Mouse (Mus musculus): ENCODE data around the gene Tpsb2. TPM values are rescaled to one million over a fixed set of nuclear protein-coding genes. Genes with fewer than 3 reads are reported as not detected.
A peak's percentile ranks its signal among the peaks of the same experiment; 100 is the strongest.

Gene Tpsb2
- polyA plus RNA-seq, 1 experiment = not detected

DNA sequence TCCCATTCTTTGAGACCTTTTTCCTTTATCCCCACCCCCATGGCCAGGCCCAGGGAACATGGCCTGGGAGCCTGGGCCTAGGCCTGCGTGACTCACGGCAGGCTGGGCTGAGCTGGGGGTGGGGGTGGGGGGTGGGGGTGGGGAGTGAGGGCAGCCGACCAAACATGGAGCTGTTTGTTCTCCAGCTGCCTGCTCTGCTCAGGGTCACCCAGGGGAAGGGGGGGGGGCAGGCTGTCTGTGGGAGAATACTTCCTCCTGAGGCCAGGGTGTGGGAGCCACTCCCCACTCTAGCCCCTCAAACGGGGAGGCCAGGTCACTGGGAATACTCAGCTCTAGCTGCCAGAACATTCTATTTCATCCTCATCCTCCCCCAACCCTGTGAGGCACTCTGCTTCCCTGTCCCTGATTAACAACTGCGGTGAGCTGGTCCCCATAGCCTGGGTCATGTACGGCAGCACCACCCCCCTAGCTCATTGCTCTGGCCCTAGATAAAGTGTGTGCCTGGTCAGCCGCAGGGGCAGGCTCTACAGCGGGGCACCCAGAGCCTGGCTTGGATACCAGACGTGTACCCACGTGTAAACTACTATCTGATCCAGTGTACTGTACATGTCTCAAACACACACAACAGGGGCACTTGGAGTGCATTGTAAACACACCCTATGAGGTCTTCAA is 39.3 kb downstream of the Tpsb2 start:
- DNase-seq (ENCODE audit: extremely low spot score in 1 of 2, low spot score in 1 of 2) = no peak

DNA sequence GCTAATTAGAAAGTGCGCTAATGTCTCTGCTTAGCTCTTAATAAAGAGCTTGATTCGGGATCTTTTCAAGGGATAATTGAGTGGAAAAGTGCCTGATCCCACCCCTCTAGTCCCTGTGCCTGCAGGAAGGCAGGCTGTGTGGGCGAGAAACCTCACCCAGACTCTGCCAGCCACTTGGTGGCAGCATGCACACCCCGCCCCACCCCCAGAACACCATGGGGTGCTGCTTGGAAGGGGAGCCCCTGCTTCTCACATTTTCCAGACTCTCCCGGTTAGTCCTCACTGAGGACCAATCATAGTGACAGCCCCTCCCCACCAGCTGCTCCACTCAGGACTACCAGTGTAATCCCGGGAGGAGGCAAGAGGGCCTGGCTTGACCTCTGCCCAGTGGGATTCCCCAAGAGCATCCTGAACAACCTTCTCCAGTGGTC is 39.9 kb downstream of the Tpsb2 start:
- DNase-seq (ENCODE audit: extremely low spot score in 1 of 2, low spot score in 1 of 2) = peak; percentile 42 to 70

DNA sequence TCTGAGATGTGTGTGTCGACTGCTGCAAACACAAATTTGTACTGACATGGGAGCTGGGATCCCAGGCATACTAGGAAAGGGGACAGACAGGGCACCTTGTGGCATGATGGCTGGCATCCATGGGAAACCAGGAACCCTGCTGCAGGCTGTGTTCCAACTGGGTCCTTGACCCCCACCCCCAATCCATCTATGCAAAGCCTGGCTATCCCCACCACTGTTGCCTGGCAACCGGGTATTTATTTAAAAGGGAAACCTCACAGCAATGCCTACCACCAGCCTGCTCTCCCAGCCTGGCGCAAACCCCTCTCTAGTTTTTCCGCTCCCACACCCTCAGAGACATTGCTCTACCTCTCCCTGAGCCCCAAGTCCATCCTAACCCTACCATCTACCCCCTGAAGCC is 41.2 kb downstream of the Tpsb2 start:
- peak in 1 of 2 experiments; percentile 32 for DNase-seq (ENCODE audit: extremely low spot score in 1 of 2, low spot score in 1 of 2)

DNA sequence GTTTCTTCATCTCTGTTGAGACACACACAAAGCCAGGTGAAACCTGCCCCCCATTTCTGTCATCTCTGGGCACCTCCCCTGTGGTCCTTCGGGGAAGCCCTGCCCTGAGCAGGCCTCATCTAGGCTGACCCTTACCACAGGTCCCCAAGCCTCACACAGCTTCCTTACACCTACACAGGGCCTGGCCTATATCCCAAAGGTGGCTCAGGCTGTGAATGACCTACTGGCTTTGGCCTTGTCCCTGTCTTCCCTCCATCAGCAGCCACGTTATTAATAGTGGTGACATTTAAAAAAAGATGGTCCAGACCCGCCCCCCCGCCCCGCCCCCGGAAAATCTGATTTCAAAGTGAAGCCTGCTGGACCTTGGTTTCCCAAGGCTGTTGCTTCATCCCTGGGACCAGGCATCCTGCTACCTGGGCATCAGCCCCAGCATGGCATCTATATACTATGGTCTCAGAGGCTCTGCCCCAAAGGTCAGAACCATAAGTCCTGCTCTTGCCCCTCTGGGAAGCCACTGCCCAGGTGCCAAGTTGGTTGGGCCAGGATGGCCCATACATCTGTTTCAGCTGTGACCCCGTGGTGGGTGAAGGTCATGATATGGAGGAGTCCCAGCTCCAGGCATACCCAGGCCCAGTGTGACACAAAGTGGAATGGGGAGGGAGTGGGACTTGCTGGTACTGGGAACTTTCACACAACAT is 42.3 kb downstream of the Tpsb2 start:
- no peak for DNase-seq (ENCODE audit: extremely low spot score in 1 of 2, low spot score in 1 of 2)

GRCm38 (mm10) chr17:25409621-25410020 is 43.5 kb downstream of the Tpsb2 start:
- DNase-seq (ENCODE audit: extremely low spot score in 1 of 2, low spot score in 1 of 2) = no peak

- no peak for DNase-seq (ENCODE audit: extremely low spot score in 1 of 2, low spot score in 1 of 2)
These were observed 44.1 kb downstream of the Tpsb2 start for GRCm38 (mm10) chr17:25410180-25410579.

DNA sequence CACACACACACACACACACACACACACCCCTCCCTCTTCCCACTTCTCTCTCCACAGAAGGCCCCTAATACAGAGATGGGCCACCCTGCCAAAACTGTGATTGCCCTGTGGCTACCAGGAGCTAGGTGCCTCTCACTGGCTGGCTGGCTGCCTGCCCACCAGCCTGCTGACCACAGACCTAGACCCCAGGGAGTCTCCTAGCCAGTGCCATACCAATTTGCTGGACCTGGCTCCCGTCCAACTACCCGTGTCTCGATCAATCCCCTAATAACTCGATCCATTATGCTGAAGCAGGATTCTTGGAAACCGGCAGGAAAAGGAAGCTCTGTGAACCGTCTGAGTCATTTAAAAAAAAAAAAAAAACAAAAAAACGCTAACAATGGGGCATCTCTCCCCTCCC is 44.7 kb downstream of the Tpsb2 start:
- DNase-seq (ENCODE audit: extremely low spot score in 1 of 2, low spot score in 1 of 2) = no peak

GRCm38 (mm10) chr17:25411251-25411650 is 45.1 kb downstream of the Tpsb2 start:
- peak in 1 of 2 experiments; percentile 67 for DNase-seq (ENCODE audit: extremely low spot score in 1 of 2, low spot score in 1 of 2)

GRCm38 (mm10) chr17:25414209-25414608 is 48.1 kb downstream of the Tpsb2 start:
- no peak for DNase-seq (ENCODE audit: extremely low spot score in 1 of 2, low spot score in 1 of 2)

DNA sequence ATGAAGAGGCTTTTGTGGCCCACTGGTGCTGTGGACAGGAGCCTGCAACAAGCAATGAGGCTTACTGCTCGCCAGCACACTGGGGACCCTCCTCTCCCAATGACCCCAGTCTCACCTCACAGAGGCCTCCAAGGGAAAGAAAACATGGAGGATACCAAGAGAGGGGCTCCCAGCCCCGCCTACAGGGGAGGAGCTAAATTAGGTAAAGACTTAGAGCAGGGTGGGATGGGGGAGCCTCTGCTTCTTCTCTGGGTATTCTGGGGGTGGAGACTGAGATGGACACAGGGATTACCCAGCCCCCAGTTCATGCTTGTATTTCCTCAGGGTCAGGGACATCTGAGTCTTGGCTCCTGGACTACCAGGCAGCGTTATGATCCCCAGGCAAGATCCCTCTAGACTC is 48.8 kb downstream of the Tpsb2 start:
- DNase-seq (ENCODE audit: extremely low spot score in 1 of 2, low spot score in 1 of 2) = no peak

DNA sequence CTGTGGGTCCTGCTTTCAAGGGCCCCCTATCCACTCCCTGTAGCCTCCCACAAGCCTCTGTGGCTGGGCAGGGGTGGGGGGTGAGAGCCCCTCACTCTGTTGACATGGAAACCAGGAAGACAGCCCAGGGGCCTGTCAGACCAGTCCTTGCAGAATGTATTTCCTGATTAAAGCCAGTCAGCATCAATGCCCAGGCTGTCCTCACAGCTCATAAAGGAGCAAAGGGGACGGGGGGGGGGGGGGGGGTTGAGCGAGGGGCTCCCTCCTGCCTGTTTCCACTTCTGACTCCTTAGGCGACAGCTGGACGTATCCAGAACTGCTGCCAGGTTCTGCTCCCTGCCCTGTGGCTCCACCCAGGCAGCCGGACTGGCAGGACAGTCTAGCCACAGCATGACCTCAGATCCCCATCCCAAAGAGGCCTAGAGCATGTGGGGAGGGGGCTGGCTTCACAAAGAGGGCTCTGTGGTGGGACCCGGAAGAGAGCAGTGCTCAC is 49.4 kb downstream of the Tpsb2 start:
- DNase-seq (ENCODE audit: extremely low spot score in 1 of 2, low spot score in 1 of 2) = no peak

GRCm38 (mm10) chr17:25416219-25416618 is 50.1 kb downstream of the Tpsb2 start:
- DNase-seq (ENCODE audit: extremely low spot score in 1 of 2, low spot score in 1 of 2) = no peak

- no peak for DNase-seq (ENCODE audit: extremely low spot score in 1 of 2, low spot score in 1 of 2)
These were observed 51.9 kb downstream of the Tpsb2 start for GRCm38 (mm10) chr17:25417990-25418389.

Other genes with a start within 250 kb of the Tpsb2 start
- gene Ptx4, start 245.5 kb upstream of the Tpsb2 start, polyA plus RNA-seq (2012; rRNA removed) = 0.08 and 0.16 TPM in 2 replicates
- gene Clcn7, start 232.9 kb upstream of the Tpsb2 start, polyA plus RNA-seq (2012; rRNA removed) = 45.6 and 51.4 TPM in 2 replicates
- 0.04 TPM in 1 of 2 replicates, not detected in the other for gene Ccdc154, start 203.8 kb upstream of the Tpsb2 start, polyA plus RNA-seq (2012; rRNA removed)
- gene Gm38655, start 190.8 kb upstream of the Tpsb2 start, polyA plus RNA-seq (2012; rRNA removed) = not detected in 2 replicates
- gene BC003965, start 181.8 kb upstream of the Tpsb2 start, polyA plus RNA-seq (2012; rRNA removed) = 21.9 and 23.4 TPM in 2 replicates
- gene Unkl, start 177.9 kb upstream of the Tpsb2 start, polyA plus RNA-seq (2012; rRNA removed) = 41.1 and 42.1 TPM in 2 replicates
- 126 and 128 TPM in 2 replicates for gene Gnptg, start 126.2 kb upstream of the Tpsb2 start, polyA plus RNA-seq (2012; rRNA removed)
- gene Tsr3, start 126.1 kb upstream of the Tpsb2 start, polyA plus RNA-seq (2012; rRNA removed) = 33.9 and 41.4 TPM in 2 replicates
- gene Baiap3, start 109.9 kb upstream of the Tpsb2 start, polyA plus RNA-seq (2012; rRNA removed) = 12.5 and 18.6 TPM in 2 replicates
- gene Ube2i, start 91.7 kb upstream of the Tpsb2 start, polyA plus RNA-seq (2012; rRNA removed) = 265 and 295 TPM in 2 replicates
- gene Prss34, start 67.9 kb upstream of the Tpsb2 start, polyA plus RNA-seq (2012; rRNA removed) = not detected in 2 replicates
- not detected in 2 replicates for gene Prss28, start 57.7 kb upstream of the Tpsb2 start, polyA plus RNA-seq (2012; rRNA removed)
- not detected in 2 replicates for gene Prss29, start 47.7 kb upstream of the Tpsb2 start, polyA plus RNA-seq (2012; rRNA removed)
- not detected in 2 replicates for gene Tpsab1, start 20.7 kb upstream of the Tpsb2 start, polyA plus RNA-seq (2012; rRNA removed)
- gene Tpsg1, start 3.0 kb downstream of the Tpsb2 start, polyA plus RNA-seq (2012; rRNA removed) = not detected in 2 replicates
- gene Cacna1h, start 67.5 kb downstream of the Tpsb2 start, polyA plus RNA-seq (2012; rRNA removed) = 72.9 and 77.0 TPM in 2 replicates
- gene Tekt4, start 88.3 kb downstream of the Tpsb2 start, polyA plus RNA-seq (2012; rRNA removed) = 0.61 and 1.1 TPM in 2 replicates
- gene Sstr5, start 131.0 kb downstream of the Tpsb2 start, polyA plus RNA-seq (2012; rRNA removed) = 0.08 and 0.11 TPM in 2 replicates
- 41.2 and 43.2 TPM in 2 replicates for gene Sox8, start 204.4 kb downstream of the Tpsb2 start, polyA plus RNA-seq (2012; rRNA removed)
- 17.1 and 18.3 TPM in 2 replicates for gene Lmf1, start 212.8 kb downstream of the Tpsb2 start, polyA plus RNA-seq (2012; rRNA removed)